Mouse (Mus musculus) urinary bladder, postnatal 25 days (tissue): ENCODE results near the gene 3110040N11Rik.
"Not testable (repeated sequence)": the region's sequence is repeated elsewhere in the genome, so short reads cannot be mapped to it uniquely, and the experiment has no call there.

Experiments used
- DNase-seq: peaks from one replicate; pipeline ENCODE4 v3.0.0; 2022; ENCODE audit warnings: low spot score

Gene 3110040N11Rik

DNA sequence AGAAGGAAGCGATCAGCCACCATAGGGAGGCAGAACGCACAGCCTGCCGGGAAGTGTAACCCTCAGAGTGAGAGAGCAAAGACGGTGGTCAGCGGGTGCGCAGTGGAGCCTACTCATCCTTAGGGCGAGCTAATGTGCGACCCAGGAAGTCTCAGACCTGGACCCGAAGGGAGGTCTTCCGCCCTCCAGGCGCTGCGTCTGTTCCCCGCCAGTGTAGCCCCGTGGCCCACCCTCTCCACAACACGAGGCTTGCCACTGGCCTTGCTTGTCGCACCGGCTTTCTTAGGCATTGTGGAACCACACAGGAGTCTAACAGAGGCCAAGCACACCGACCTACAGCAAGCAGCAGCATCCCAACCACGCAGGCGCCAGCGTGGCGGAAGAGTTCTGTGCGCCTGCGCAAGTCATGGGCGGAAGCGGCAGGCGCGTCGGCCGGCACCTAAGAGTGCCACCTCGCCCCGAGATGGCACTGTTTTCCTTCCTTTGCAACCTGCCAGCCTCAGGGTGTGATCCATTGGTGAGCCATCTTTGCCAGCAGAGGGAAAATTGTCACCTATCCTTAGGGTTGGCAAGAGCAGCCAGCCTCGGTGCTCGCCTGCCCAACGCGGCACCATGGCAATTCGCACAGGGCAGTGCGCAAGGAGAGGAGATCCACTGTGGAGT is at the start of gene 3110040N11Rik:
TSS of gene 3110040N11Rik (minus strand) at position 384 of the 663 bp plus-strand sequence.
- peak; percentile 81 for DNase-seq

- DNase-seq = not testable (repeated sequence)
Observed at GRCm38 (mm10) chr7:81837771-81838170, 48.5 kb upstream of the 3110040N11Rik start.

GRCm38 (mm10) chr7:81835430-81835829 is 46.2 kb upstream of the 3110040N11Rik start:
- DNase-seq = no peak

DNA sequence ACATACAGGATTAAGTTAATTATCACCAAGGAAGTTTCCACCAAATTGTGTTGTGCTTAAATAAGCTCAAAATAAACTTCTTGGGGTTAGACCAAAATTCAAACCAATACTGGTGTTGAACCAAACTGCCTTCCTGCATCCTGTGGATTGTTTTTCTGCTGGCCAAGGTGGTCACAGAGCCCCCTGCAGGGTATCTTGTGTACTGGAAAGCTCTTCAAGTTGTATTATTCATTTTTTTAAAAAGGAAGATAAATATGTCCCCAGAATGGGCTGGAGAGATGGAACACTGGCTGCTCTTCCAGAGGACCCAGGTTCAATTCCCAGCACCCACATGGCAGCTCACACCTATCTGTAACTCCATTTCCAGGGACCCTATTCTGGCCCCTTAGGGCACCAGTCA is 45.6 kb upstream of the 3110040N11Rik start:
- DNase-seq = no peak

GRCm38 (mm10) chr7:81829379-81829894 is 40.2 kb upstream of the 3110040N11Rik start, which contains the start of gene Btbd1:
Btbd1 (minus strand) TSS chr7:81829431.
- peak; percentile 85 for DNase-seq

DNA sequence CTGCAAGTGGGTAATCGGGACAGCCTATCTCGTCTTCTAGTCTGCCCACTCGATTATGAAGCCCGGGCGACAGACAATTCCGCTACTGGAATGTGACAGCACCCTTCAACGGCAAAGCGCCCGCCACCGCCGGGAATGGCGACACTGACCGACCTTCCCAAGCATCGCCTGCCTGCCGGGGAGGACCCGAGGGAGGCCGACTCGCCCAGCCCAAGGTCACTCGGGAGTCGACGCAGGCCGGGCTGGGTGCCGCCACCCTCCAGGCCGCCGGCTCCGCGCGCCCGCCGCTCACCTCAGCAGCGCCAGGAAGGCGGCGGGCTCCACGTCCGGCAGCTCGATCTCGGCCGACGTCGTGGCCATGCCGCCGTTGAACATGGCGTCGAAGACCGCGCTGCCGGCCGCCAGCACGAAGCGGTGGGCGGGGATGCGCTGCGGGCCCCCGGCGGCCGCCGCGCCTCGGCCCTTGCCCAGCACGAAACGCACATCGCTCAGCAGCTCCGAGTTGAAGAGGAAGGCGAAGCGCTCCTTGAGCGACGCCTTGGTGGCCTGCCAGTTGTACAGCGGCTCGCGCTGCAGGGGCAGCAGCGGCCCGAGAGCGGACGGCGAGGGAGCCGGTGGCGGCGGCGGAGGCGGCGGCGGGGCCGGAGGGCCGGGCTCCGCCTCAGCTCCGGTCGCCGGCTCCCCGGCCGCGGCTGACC is 39.6 kb upstream of the 3110040N11Rik start:
- DNase-seq = peak; percentile 41

- no peak for DNase-seq
Observed at GRCm38 (mm10) chr7:81827806-81828667, 38.8 kb upstream of the 3110040N11Rik start.

DNA sequence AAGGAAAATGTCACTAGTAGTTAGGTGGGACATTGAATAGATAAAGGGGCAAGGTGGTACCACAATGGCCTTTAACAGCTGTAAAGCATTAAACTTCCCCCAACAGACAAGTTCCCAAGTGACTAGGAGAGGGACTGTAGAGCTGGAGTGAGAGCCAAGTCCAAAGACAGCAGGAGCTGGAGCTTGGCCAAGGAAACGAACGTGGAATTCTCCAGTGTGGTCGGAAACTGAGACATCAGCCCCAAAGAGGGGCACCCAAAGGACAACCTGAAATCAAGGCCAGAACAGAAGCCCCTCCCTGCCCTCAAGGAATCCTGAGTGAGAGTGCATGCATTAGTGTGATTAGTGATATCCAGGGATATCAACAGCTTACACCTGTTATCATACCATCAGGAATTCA is 36.1 kb upstream of the 3110040N11Rik start:
- DNase-seq = no peak

DNA sequence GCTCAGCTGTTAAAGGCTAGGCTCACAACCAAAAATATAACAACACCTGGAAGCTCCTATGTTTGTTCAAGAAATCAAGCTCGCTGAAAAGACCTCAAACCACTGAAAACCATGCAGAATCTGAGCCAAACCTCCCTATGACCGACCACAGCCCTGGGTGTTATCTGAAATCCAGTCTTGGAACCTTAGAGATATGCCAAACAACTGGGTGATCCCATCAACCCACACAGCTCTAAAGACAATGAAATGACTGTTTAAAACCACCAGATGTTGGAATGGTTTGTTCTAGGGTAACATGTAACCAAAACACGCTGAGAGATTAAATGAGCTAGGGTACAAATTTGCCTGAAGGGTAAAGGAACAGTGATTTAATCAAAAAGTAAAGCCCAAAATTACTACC is 35.6 kb upstream of the 3110040N11Rik start:
- no peak for DNase-seq

DNA sequence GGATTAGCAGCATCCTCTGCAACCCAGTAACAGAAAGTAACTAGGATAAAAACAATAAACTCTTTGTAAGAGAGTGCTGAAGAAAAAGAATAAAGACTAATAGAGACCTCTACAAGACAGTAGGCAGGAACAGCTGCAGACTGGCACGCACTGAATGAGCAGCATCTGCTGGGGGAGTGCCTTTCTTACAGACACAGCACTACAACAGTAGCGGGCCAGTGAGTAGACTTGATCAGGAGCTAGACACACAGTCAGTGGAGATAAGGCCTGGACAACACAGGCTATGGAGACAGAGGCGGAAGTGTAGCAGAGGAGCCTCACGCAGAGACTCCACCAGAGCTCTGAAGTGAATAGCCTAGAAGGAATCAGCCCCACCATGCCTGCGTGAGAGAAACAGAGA is 16.8 kb upstream of the 3110040N11Rik start:
- no peak for DNase-seq

GRCm38 (mm10) chr7:81788536-81788935 is 742 bp downstream of the 3110040N11Rik start:
- no peak for DNase-seq

DNA sequence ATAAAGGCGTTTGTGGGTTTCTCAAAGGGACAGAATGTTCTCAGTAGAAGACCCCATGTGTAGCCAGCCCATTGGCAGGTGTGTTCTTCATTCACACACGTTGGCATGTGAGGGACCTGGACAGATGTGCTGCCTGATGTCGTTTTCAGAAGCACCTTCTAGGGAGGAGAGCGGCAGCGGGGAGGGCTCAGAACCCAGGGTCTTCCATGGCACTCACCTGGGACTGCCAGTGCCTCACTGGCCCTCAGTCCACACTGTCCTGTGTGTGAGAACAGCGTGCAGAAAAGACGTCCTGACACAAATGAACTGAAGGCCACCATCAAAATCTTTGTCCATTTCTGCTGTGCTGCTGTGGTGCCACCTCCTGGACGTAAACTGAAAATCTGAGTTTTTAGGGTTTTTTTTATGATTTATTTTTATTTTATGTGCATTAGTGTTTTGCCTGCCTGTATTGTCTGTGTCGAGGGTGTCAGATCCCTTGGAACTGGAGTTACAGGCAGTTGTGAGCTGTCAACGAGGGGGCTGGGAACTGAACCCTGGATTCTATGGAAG is 11.5 kb downstream of the 3110040N11Rik start:
- DNase-seq = no peak

DNA sequence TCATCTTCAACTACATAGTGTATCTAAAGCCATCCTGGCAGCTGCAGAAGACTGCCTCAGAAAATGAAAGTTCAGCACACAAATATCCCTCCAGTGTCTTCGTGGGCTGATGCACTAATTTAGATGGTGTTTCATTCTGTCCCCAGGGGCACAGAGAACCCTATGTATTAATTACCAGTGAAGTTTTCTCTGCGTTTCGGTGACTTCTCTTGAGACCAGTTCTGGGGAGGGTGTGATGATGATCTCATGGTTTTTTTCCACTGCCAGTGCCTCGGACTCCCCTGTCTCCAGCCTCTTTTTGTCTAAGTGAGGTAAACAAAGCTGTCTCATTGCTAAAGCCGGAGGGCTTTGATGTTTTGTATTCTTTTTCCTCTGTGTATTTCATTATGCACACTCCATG is 14.0 kb downstream of the 3110040N11Rik start:
- DNase-seq = no peak

- no peak for DNase-seq
Observed at GRCm38 (mm10) chr7:81772786-81773539, 16.3 kb downstream of the 3110040N11Rik start.

GRCm38 (mm10) chr7:81763110-81763845 is 26.0 kb downstream of the 3110040N11Rik start:
- DNase-seq = peak; percentile 12

DNA sequence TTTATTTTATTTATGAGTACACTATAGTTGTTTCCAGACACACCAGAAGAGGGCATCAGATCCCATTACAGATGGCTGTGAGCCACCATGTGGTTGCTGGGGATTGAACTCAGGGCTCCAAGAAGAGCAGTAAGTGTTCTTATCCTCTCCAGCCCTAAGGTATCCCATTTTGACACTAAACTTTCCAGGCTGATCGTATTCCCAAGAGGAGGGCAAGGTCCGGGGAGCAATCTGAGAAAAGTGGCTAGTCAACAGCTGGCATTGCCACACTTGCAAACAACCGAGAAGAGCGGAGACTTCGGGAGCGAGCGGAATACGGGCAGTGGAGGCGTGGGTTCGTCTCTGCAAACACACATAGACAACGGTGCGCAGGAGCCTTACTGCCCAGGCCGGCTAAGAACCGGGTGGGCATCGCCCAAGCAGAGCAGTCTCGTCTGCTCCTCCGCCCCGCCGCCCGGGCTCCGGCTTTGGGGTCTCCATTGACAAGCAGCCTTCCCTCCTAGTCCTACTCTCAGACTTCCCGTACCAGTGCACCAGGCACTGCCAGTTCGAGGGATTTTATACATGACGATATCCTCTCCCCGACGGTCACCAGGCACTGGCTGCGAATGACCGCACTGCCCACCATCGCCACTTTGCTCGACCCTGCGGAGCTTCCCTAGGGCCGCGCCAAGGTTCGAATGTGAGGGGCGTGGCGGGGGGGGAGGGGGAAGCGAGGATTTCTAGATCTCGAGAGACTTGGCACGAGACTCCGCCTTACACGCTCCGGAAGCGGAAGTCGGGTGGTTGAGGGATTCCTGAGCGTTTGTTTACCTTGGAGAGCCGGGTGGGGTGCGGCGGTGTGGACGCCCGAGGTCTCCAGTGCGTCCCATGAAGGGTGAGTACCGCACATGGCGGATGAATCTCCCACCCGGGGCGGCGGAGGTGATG is 26.8 kb downstream of the 3110040N11Rik start, which contains the start of gene Ramac:
TSS of gene Ramac (plus strand) at position 746 of the 930 bp plus-strand sequence.
- DNase-seq = peak; percentile 82

DNA sequence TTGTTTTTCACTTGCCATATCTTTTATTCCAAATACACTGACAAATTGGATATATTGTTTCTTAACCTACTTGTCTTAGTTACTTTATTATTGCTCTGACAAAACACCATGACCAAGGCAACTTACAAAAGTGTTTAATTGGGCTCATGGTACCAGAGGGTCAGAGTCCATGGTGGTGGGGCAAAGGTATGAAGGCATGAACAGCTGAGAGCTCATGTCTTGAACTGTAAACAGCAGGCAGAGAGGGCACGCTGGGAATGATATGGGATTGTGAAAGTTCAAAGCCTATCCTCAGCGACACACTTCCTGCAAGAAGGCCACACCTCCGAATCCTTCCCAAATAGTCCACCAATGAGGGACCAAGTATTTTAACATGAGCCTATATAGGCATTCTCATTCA is 41.3 kb downstream of the 3110040N11Rik start:
- no peak for DNase-seq

DNA sequence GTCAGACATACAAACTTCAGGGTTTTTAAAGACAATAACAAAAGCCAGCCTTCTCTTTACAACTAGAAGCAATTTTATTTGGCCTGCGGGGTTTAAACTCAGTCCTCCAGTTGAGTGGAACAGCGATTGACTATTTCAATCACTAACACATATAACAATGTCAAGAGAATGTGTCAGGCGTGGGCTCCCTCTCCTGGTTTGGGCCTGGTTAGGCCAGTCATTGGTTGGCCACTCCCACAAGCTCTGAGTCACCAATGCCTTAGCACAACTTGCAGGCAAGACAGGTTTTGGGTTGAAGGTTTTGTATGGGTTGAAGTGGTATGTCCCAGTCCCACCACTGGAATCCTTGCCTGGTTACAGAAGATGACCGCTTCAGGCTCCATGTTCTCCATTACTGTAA is 45.1 kb downstream of the 3110040N11Rik start:
- no peak for DNase-seq

GRCm38 (mm10) chr7:81740010-81740409 is 49.3 kb downstream of the 3110040N11Rik start:
- DNase-seq = no peak
